Mouse (Mus musculus): ENCODE measurements around the gene Car15.

Car15 gene

GRCm38 (mm10) chr16:17799584-17799983 lies 38.6 kb downstream of the Car15 start:
- DNase-seq = no peak

- DNase-seq = no peak
Observed at GRCm38 (mm10) chr16:17798321-17799180, 39.6 kb downstream of the Car15 start.

- DNase-seq = no peak
Observed at GRCm38 (mm10) chr16:17797812-17798311, 40.3 kb downstream of the Car15 start.

DNA sequence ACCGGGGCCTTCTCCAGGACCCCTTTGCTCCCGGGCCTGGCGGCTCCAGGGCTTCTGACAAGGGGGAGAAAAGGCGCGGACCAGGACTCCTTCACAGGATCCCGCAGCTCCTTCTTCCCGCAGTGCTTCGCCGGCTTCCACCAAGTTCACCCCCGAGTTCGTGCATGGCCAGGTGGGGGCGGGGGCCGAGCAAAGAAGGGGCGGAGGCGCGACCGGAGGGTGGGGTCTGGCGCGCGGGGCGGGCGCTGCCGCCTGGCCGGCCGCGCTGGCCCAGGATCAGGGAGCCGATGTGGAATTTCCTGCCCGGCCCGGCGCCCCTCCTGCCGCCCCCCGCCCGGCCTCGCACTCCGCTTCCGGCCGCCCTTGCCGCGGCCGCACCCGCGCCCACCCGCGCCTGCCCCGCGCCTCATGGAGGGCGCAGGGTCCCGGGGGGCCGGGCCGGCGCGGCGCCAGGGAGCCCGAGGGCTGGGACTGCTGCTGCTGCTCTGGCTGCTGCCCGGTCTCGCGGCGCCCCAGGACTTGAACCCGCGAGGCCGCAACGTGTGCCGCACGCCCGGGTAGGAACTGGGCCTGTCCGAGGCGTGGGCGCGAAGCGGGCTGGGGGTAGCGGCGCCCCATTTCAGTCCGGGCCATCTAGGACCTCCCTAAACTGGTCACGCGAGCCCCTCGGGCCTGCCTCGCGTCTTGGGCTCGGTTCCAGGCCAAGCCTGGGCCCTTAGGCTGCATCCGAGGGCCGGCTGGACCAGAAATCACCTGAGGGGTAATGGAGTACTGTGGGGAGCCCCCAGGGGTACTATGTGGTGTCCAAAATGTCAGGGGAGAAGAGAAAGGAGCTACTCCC lies 41.0 kb downstream of the Car15 start, which contains the start of gene Scarf2:
Scarf2 (plus strand) TSS at position 312 of the 841 bp plus-strand sequence.
- DNase-seq = no peak

GRCm38 (mm10) chr16:17796519-17796918 lies 41.6 kb downstream of the Car15 start:
- DNase-seq = no peak

DNA sequence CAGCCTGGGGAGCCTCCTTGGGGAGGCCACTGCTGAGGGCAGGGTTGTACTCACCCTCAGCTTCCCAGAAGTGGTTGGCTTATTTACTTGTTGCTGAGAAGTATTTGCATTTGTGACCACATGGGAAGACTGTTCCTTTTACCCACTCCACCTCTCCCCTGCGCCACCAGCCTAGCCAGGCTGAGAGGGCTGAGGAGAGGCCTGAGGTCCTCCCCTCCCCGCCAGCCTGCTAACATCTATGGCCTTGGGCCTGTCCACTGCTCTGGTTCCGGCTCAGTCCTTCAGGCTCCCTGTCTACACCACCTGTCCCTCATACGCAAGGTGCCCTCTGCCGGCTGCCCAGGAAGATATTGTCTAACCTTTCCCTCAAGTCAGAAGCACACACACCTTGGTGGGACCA lies 42.5 kb downstream of the Car15 start:
- DNase-seq = no peak

- no peak for DNase-seq
Observed at GRCm38 (mm10) chr16:17794047-17794446, 44.1 kb downstream of the Car15 start.

GRCm38 (mm10) chr16:17792728-17793127 lies 45.4 kb downstream of the Car15 start:
- DNase-seq = no peak

GRCm38 (mm10) chr16:17785337-17785736 lies 52.8 kb downstream of the Car15 start:
- DNase-seq = peak; percentile 35

Data from cerebellum, adult 9-10 months (tissue).